Mouse (Mus musculus) liver, embryonic 14.5 days (tissue): Measurements from ENCODE around the gene Usp12. TPM values are rescaled to one million over a fixed set of nuclear protein-coding genes. Genes with fewer than 3 reads are reported as not detected.
A peak's percentile ranks its signal among the peaks of the same experiment; 100 is the strongest.

Source experiments
- ATAC-seq: fragments of 200-750 bp; cut with Nextera tagmentation; 2 replicates; pipeline ENCODE4 v1.8.0; 2017; ENCODE audit warnings: moderate number of reproducible peaks, mild to moderate bottlenecking, moderate library complexity; ENCODE audit not compliant: insufficient read depth
- DNase-seq, 3 experiments: peaks; one replicate each; pipeline ENCODE4 v3.0.0-alpha.2; 2012 to 2013; ENCODE audit warnings: low read depth in 3 of 3, low spot score in 3 of 3
- H3K27ac ChIP-seq: fragments of 300-500 bp; sonication (generic); 2 replicates; pipeline ENCODE4 v1.5.1; 2014; ENCODE audit warnings: moderate library complexity, mild to moderate bottlenecking, control low read depth, inconsistent platforms
- H3K27me3 ChIP-seq: fragments of 300-500 bp; sonication (generic); 2 replicates; pipeline ENCODE4 v1.6.1; 2014; ENCODE audit warnings: mild to moderate bottlenecking, low read length, moderate library complexity; ENCODE audit not compliant: control insufficient read depth, insufficient read depth
- H3K36me3 ChIP-seq: fragments of 300-500 bp; sonication (generic); replicated peaks from 2 replicates; pipeline ENCODE4 v1.6.1; 2014; ENCODE audit warnings: low read depth; ENCODE audit not compliant: control insufficient read depth, insufficient read depth
- H3K4me1 ChIP-seq, 2 experiments: fragments of 200-500 bp in 1 of 2; fragments of 300-500 bp in 1 of 2; sonication (generic) in 1 of 2; replicated peaks; 2 replicates each; pipeline ENCODE4 v1.6.1; 2012 to 2014; ENCODE audit warnings: antibody characterized with exemption in 1 of 2, inconsistent platforms in 1 of 2, low read length in 1 of 2; ENCODE audit not compliant: control insufficient read depth in 2 of 2, insufficient read depth in 2 of 2
- H3K4me2 ChIP-seq: fragments of 300-500 bp; sonication (generic); 2 replicates; pipeline ENCODE4 v1.6.1; 2014; ENCODE audit warnings: low read depth, mild to moderate bottlenecking, control low read depth, moderate library complexity
- H3K4me3 ChIP-seq, 2 experiments: fragments of 200-500 bp in 1 of 2; fragments of 300-500 bp in 1 of 2; sonication (generic) in 1 of 2; 2 replicates each; pipeline ENCODE4 v1.5.1; 2012 to 2014; ENCODE audit warnings: low read depth in 2 of 2, low read length in 2 of 2, mild to moderate bottlenecking in 2 of 2, control low read depth in 1 of 2, inconsistent platforms in 1 of 2, moderate library complexity in 1 of 2; ENCODE audit not compliant: insufficient read depth in 1 of 2
- H3K9ac ChIP-seq: fragments of 300-500 bp; sonication (generic); replicated peaks from 2 replicates; pipeline ENCODE4 v1.6.1; 2014; ENCODE audit warnings: mild to moderate bottlenecking, control low read depth, moderate library complexity
- H3K9me3 ChIP-seq: fragments of 300-500 bp; sonication (generic); 2 replicates; pipeline ENCODE4 v1.6.1; 2016; ENCODE audit warnings: low read length, mixed read lengths; ENCODE audit not compliant: control insufficient read depth
- CTCF ChIP-seq: IDR thresholded peaks from 2 replicates; pipeline ENCODE4 v1.5.1; 2016; ENCODE audit warnings: antibody characterized with exemption, low read depth, control low read depth
- EP300 ChIP-seq: IDR thresholded peaks from 2 replicates; pipeline ENCODE4 v1.6.1; 2016; ENCODE audit warnings: antibody characterized with exemption, low read depth
- WGBS: fragments of 180-500 bp; shearing (Covaris S2); extraction: QIAGEN DNeasy Blood & Tissue Kit; methylation state at CpG from one replicate; pipeline ENCODE4 v1.1.7; 2014; ENCODE audit not compliant: insufficient replicate concordance; 5-methylcytosine and 5-hydroxymethylcytosine counted together
- polyA plus RNA-seq, 2 experiments: library from polyadenylated mRNA; depleted of rRNA in 1 of 2; stranded (reverse) in 1 of 2; unstranded in 1 of 2; fragments of >200 nt; fragmentation: Nextera tagmentation in 1 of 2; extraction: Ambion mirVana in 1 of 2; gene quantifications; 2 replicates each; pipeline versions ENCODE4 v1.2.1 to v1.2.3; 2012 to 2014

The Usp12 gene
- polyA plus RNA-seq, 2 experiments, result 4.9 to 7.0 TPM

GRCm38 (mm10) chr5:146713088-146713487, 81.7 kb downstream of the Usp12 start:
- no peak for ATAC-seq
- 74% methylated on average over 10 of the region's 10 CpGs for WGBS
- TF ChIP-seq EP300 (no peak), CTCF (no peak)
- no peaks in the 10 kb centered on the region for H3K9me3 ChIP-seq
- H3K4me3 ChIP-seq, result no peak overlapping the region
- H3K27me3 ChIP-seq, result no peaks in the 10 kb centered on the region
- DNase-seq, result no peak
- H3K4me1 ChIP-seq, result no peaks in the 10 kb centered on the region; a peak in 1 of 4 replicates
- no peak overlapping the region for H3K4me2 ChIP-seq
- no peak overlapping the region for H3K9ac ChIP-seq
- H3K27ac ChIP-seq, result no peak overlapping the region
- no peaks in the 10 kb centered on the region for H3K36me3 ChIP-seq

GRCm38 (mm10) chr5:146712282-146712918, 82.4 kb downstream of the Usp12 start:
- H3K27ac ChIP-seq, result no peak overlapping the region
- ATAC-seq (no peak), DNase-seq (no peak)
- H3K9me3 ChIP-seq, result no peaks in the 10 kb centered on the region
- no peak overlapping the region for H3K9ac ChIP-seq
- no peaks in the 10 kb centered on the region; a peak in 1 of 4 replicates for H3K4me1 ChIP-seq
- H3K4me2 ChIP-seq, result no peak overlapping the region
- no peak overlapping the region for H3K4me3 ChIP-seq
- H3K27me3 ChIP-seq, result no peaks in the 10 kb centered on the region
- TF ChIP-seq EP300 (no peak), CTCF (no peak)
- no peaks in the 10 kb centered on the region for H3K36me3 ChIP-seq
- 81% methylated on average over 18 of the region's 18 CpGs for WGBS

- H3K9me3 ChIP-seq, result peaks cover 2% of the 10 kb centered on the region
- H3K27me3 ChIP-seq, result no peaks in the 10 kb centered on the region
- H3K36me3 ChIP-seq, result no peaks in the 10 kb centered on the region
- WGBS, result 58% methylated on average over 3 of the region's 3 CpGs
- no peak overlapping the region for H3K4me2 ChIP-seq
- H3K9ac ChIP-seq, result no peak overlapping the region
- DNase-seq (no peak), ATAC-seq (no peak)
- no peak overlapping the region for H3K27ac ChIP-seq
- H3K4me1 ChIP-seq, result peaks cover under 1 to 13% of the 10 kb centered on the region in 2 experiments
- TF ChIP-seq EP300 (no peak), CTCF (no peak)
- no peak overlapping the region for H3K4me3 ChIP-seq
Observed at GRCm38 (mm10) chr5:146709361-146709760, 85.4 kb downstream of the Usp12 start.

GRCm38 (mm10) chr5:146705815-146706408, 88.9 kb downstream of the Usp12 start:
- Histone ChIP-seq H3K4me3 (no peak overlapping the region), H3K36me3 (no peaks in the 10 kb centered on the region), H3K27ac (no peak overlapping the region), H3K9ac (no peak overlapping the region), H3K4me1 (peaks cover 23 to 42% of the 10 kb centered on the region in 2 experiments), H3K4me2 (no peak overlapping the region), H3K9me3 (peaks cover 3% of the 10 kb centered on the region), H3K27me3 (no peaks in the 10 kb centered on the region)
- DNase-seq, result peak; percentile 71 to 76 (median 74)
- no peak for ATAC-seq
- TF ChIP-seq CTCF (peak; percentile 92), EP300 (no peak)
- WGBS, result 14% methylated on average over 12 of the region's 12 CpGs

- no peak for DNase-seq
- H3K4me1 ChIP-seq, result peaks cover 23 to 45% of the 10 kb centered on the region in 2 experiments
- 77% methylated on average over 6 of the region's 6 CpGs for WGBS
Observed at GRCm38 (mm10) chr5:146705411-146705810, 89.4 kb downstream of the Usp12 start.

More at GRCm38 (mm10) chr5:146705411-146705810, 89.4 kb downstream of the Usp12 start:
- H3K9me3 ChIP-seq, result peaks cover 3% of the 10 kb centered on the region
- no peaks in the 10 kb centered on the region for H3K27me3 ChIP-seq
- TF ChIP-seq CTCF (no peak), EP300 (no peak)
- ATAC-seq, result no peak
- peak overlapping the region; percentile 41 for H3K27ac ChIP-seq
- no peak overlapping the region for H3K4me3 ChIP-seq
- H3K9ac ChIP-seq, result no peak overlapping the region
- no peak overlapping the region for H3K4me2 ChIP-seq
- no peaks in the 10 kb centered on the region for H3K36me3 ChIP-seq
